Mouse (Mus musculus) G1E (cell line): ENCODE results near the gene Cmc1.

Source experiments
- CTCF ChIP-seq: IDR thresholded peaks from 2 replicates; pipeline ENCODE4 v1.5.1; 2012; ENCODE audit warnings: low read depth, low read length, inconsistent platforms, mixed read lengths
- GATA1 ChIP-seq: IDR thresholded peaks from 2 replicates; pipeline ENCODE4 v1.6.1; 2012; ENCODE audit warnings: borderline replicate concordance, low read length, inconsistent platforms, mixed read lengths
- POLR2AphosphoS5 ChIP-seq: IDR thresholded peaks from 2 replicates; pipeline ENCODE4 v1.6.1; 2012; ENCODE audit warnings: low read depth, low read length, inconsistent platforms; ENCODE audit not compliant: insufficient replicate concordance
- TAL1 ChIP-seq: conservative IDR thresholded peaks from 2 replicates; pipeline ENCODE4 v1.6.1; 2012; ENCODE audit warnings: low read depth, low read length, inconsistent platforms, mixed read lengths

DNA sequence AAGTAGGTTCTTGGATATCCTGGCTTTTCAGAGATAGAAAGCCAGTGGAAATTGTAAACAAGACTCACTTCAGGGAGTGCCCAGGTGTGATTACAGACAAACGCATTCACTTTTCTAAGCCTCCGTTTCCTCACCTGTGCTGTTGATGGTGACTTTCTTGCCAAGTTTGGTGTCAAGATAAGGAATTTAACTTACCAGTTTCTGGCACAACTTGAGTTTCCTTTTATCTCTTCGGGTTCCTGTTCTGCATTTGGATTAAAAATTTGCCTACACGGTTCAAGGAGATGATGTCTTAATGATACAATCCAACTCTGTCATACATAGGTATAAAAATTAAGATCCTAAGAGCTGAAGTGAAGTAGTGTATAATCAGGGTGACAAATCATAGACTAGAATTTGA lies 107.2 kb downstream of the Cmc1 start:
- TF ChIP-seq CTCF (no peak), GATA1 (no peak), POLR2AphosphoS5 (no peak), TAL1 (no peak)
